Mouse (Mus musculus) liver, embryonic 18 days (tissue): ENCODE measurements around the gene Meis1. TPM values are rescaled to one million over a fixed set of nuclear protein-coding genes. Genes with fewer than 3 reads are reported as not detected.

Experiments used
- polyA plus RNA-seq: library from polyadenylated mRNA; depleted of rRNA; stranded (reverse); fragments of >200 nt; gene quantifications from 2 replicates; pipeline ENCODE4 v1.2.3, GENCODE M21; 2012; rRNA removed

Meis1 gene
- 6.7 and 7.0 TPM in 2 replicates for polyA plus RNA-seq

GRCm38 (mm10) chr11:19018489-19019203 is at the start of gene Meis1:
Meis1 (minus strand) TSS chr11:19018985.

